Mouse (Mus musculus) CH12.LX (cell line): ENCODE measurements at regions not wholly inside any gene's neighbourhood (a gene's known extent, or its start where the extent isn't known, plus 50 kb on each side); places are given as distances from the start of the nearest gene placed in this dataset.

Experiments
- CTCF ChIP-seq, 2 experiments: IDR thresholded peaks in 1 of 2; conservative IDR thresholded peaks in 1 of 2; 2 replicates each; pipeline ENCODE4 v1.5.1; 2011 to 2012; ENCODE audit warnings: low read depth in 2 of 2, low read length in 2 of 2, improper control_type of control experiment in 1 of 2, inconsistent platforms in 1 of 2, mild to moderate bottlenecking in 1 of 2, moderate library complexity in 1 of 2
- ETS1 ChIP-seq: conservative IDR thresholded peaks from 2 replicates; pipeline ENCODE4 v1.6.1; 2012; ENCODE audit warnings: low read depth, mild to moderate bottlenecking, inconsistent platforms, low read length, improper control_type of control experiment, moderate library complexity
- MAFK ChIP-seq: IDR thresholded peaks from 2 replicates; pipeline ENCODE4 v1.6.1; 2011; ENCODE audit warnings: low read length, improper control_type of control experiment; ENCODE audit not compliant: insufficient replicate concordance
- ZKSCAN1 ChIP-seq: IDR thresholded peaks from 2 replicates; pipeline ENCODE4 v1.6.1; 2012; ENCODE audit warnings: low read depth, inconsistent platforms, low read length, improper control_type of control experiment, borderline replicate concordance

- TF ChIP-seq ZKSCAN1 (no peak), ETS1 (no peak), CTCF (conservative IDR thresholded peaks at IDR 0.05 in 1 of 2, IDR thresholded peaks at IDR 0.05 in 1 of 2; ENCODE audit: low read depth in 2 of 2, low read length in 2 of 2) (no peak), MAFK (no peak)
Measured at GRCm38 (mm10) chr12:113295924-113296323, 110.2 kb downstream of the Tmem121 start.
